Mouse (Mus musculus) neural tube, embryonic 12.5 days (tissue): ENCODE measurements at regions not wholly inside any gene's neighbourhood (a gene's known extent, or its start where the extent isn't known, plus 50 kb on each side); places are given as distances from the start of the nearest gene placed in this dataset.

Source experiments
- ATAC-seq: fragments of 200-750 bp; cut with Nextera tagmentation; 2 replicates; pipeline ENCODE4 v1.8.0; 2017; ENCODE audit warnings: low read depth, mild to moderate bottlenecking, moderate TSS enrichment, moderate library complexity; ENCODE audit not compliant: low FRiP score
- H3K27ac ChIP-seq: fragments of 300-500 bp; sonication (generic); 2 replicates; pipeline ENCODE4 v1.5.1; 2016
- H3K27me3 ChIP-seq: fragments of 300-500 bp; sonication (generic); replicated peaks from 2 replicates; pipeline ENCODE4 v1.6.1; 2016; ENCODE audit warnings: mild to moderate bottlenecking
- H3K36me3 ChIP-seq: fragments of 300-500 bp; sonication (generic); 2 replicates; pipeline ENCODE4 v1.6.1; 2016; ENCODE audit warnings: mild to moderate bottlenecking
- H3K4me1 ChIP-seq: fragments of 300-500 bp; sonication (generic); 2 replicates; pipeline ENCODE4 v1.6.1; 2016
- H3K4me2 ChIP-seq: fragments of 300-500 bp; sonication (generic); replicated peaks from 2 replicates; pipeline ENCODE4 v1.6.1; 2016; ENCODE audit warnings: mild to moderate bottlenecking
- H3K4me3 ChIP-seq: fragments of 300-500 bp; sonication (generic); 2 replicates; pipeline ENCODE4 v1.5.1; 2016
- H3K9ac ChIP-seq: fragments of 300-500 bp; sonication (generic); 2 replicates; pipeline ENCODE4 v1.6.1; 2016; ENCODE audit warnings: mild to moderate bottlenecking
- H3K9me3 ChIP-seq: fragments of 300-500 bp; sonication (generic); 2 replicates; pipeline ENCODE4 v1.6.1; 2016; ENCODE audit warnings: mild to moderate bottlenecking
- WGBS: fragments of 180-500 bp; shearing (Covaris S2); methylation state at CpG from one replicate; pipeline ENCODE4 v1.1.7; 2016; 5-methylcytosine and 5-hydroxymethylcytosine counted together

- Histone ChIP-seq H3K36me3 (no peaks in the 10 kb centered on the region), H3K4me1 (no peaks in the 10 kb centered on the region), H3K9ac (no peak overlapping the region), H3K27me3 (no peaks in the 10 kb centered on the region), H3K4me2 (no peak overlapping the region), H3K9me3 (no peaks in the 10 kb centered on the region), H3K4me3 (no peak overlapping the region), H3K27ac (no peak overlapping the region)
- ATAC-seq = no peak
- WGBS = 86% methylated on average over 5 of the region's 5 CpGs
These were observed 150.4 kb upstream of the Pbx1 start for GRCm38 (mm10) chr1:168582434-168582833.

- H3K27ac ChIP-seq = no peak overlapping the region
- H3K36me3 ChIP-seq = no peaks in the 10 kb centered on the region
- no peaks in the 10 kb centered on the region for H3K9me3 ChIP-seq
- WGBS = 54% methylated on average over 5 of the region's 5 CpGs
- no peak overlapping the region for H3K9ac ChIP-seq
- no peak for ATAC-seq
- H3K4me3 ChIP-seq = no peak overlapping the region
- no peak overlapping the region for H3K4me2 ChIP-seq
- no peaks in the 10 kb centered on the region for H3K4me1 ChIP-seq
- H3K27me3 ChIP-seq = no peaks in the 10 kb centered on the region
These were observed 138.0 kb upstream of the Pbx1 start for GRCm38 (mm10) chr1:168569930-168570515.

GRCm38 (mm10) chr1:168552394-168552793 is 120.3 kb upstream of the Pbx1 start:
- H3K27me3 ChIP-seq = no peaks in the 10 kb centered on the region
- H3K27ac ChIP-seq = no peak overlapping the region
- no peaks in the 10 kb centered on the region for H3K9me3 ChIP-seq
- no peak for ATAC-seq
- H3K9ac ChIP-seq = no peak overlapping the region
- no peak overlapping the region for H3K4me2 ChIP-seq
- no peaks in the 10 kb centered on the region for H3K36me3 ChIP-seq
- H3K4me1 ChIP-seq = no peaks in the 10 kb centered on the region
- whole genome bisulfite sequencing = 79% methylated on average over 3 of the region's 3 CpGs
- no peak overlapping the region for H3K4me3 ChIP-seq

GRCm38 (mm10) chr1:168549807-168550435 is 117.9 kb upstream of the Pbx1 start:
- Histone ChIP-seq H3K4me1 (no peaks in the 10 kb centered on the region), H3K4me3 (no peak overlapping the region), H3K9me3 (no peaks in the 10 kb centered on the region), H3K36me3 (no peaks in the 10 kb centered on the region), H3K27ac (no peak overlapping the region), H3K4me2 (no peak overlapping the region), H3K9ac (no peak overlapping the region), H3K27me3 (no peaks in the 10 kb centered on the region)
- ATAC-seq = no peak
- 50% methylated on average over 7 of the region's 7 CpGs for WGBS

GRCm38 (mm10) chr1:168546156-168546555 is 114.1 kb upstream of the Pbx1 start:
- Histone ChIP-seq H3K4me3 (no peak overlapping the region), H3K4me1 (no peaks in the 10 kb centered on the region), H3K27ac (no peak overlapping the region), H3K9ac (no peak overlapping the region), H3K4me2 (no peak overlapping the region), H3K36me3 (no peaks in the 10 kb centered on the region), H3K9me3 (no peaks in the 10 kb centered on the region), H3K27me3 (no peaks in the 10 kb centered on the region)
- 97% methylated on average over 3 of the region's 3 CpGs for WGBS
- no peak for ATAC-seq

GRCm38 (mm10) chr1:168545072-168545780 is 113.2 kb upstream of the Pbx1 start:
- 86% methylated on average over 7 of the region's 7 CpGs for WGBS
- Histone ChIP-seq H3K9me3 (no peaks in the 10 kb centered on the region), H3K9ac (no peak overlapping the region), H3K27ac (no peak overlapping the region), H3K4me1 (no peaks in the 10 kb centered on the region), H3K4me2 (no peak overlapping the region), H3K27me3 (no peaks in the 10 kb centered on the region), H3K36me3 (no peaks in the 10 kb centered on the region), H3K4me3 (no peak overlapping the region)
- ATAC-seq = no peak

- WGBS = 82% methylated on average over 2 of the region's 2 CpGs
- H3K27me3 ChIP-seq = no peaks in the 10 kb centered on the region
- H3K36me3 ChIP-seq = no peaks in the 10 kb centered on the region
- H3K9ac ChIP-seq = no peak overlapping the region
- ATAC-seq = no peak
- no peak overlapping the region for H3K4me3 ChIP-seq
- H3K27ac ChIP-seq = no peak overlapping the region
- H3K9me3 ChIP-seq = no peaks in the 10 kb centered on the region
- no peak overlapping the region for H3K4me2 ChIP-seq
- H3K4me1 ChIP-seq = no peaks in the 10 kb centered on the region
These were observed 109.2 kb upstream of the Pbx1 start for GRCm38 (mm10) chr1:168541231-168541630.

GRCm38 (mm10) chr1:168518087-168518486 is 86.0 kb upstream of the Pbx1 start:
- no peak overlapping the region for H3K4me2 ChIP-seq
- no peaks in the 10 kb centered on the region for H3K9me3 ChIP-seq
- H3K27me3 ChIP-seq = no peaks in the 10 kb centered on the region
- no peaks in the 10 kb centered on the region for H3K36me3 ChIP-seq
- ATAC-seq = no peak
- no peak overlapping the region for H3K27ac ChIP-seq
- H3K9ac ChIP-seq = no peak overlapping the region
- H3K4me3 ChIP-seq = no peak overlapping the region
- H3K4me1 ChIP-seq = no peaks in the 10 kb centered on the region
- WGBS = 84% methylated on average over 6 of the region's 6 CpGs

GRCm38 (mm10) chr1:168506326-168506725 is 74.3 kb upstream of the Pbx1 start:
- Histone ChIP-seq H3K27me3 (no peaks in the 10 kb centered on the region), H3K27ac (no peak overlapping the region), H3K36me3 (no peaks in the 10 kb centered on the region), H3K4me3 (no peak overlapping the region), H3K9me3 (no peaks in the 10 kb centered on the region), H3K9ac (no peak overlapping the region), H3K4me2 (no peak overlapping the region), H3K4me1 (peaks cover 4% of the 10 kb centered on the region)
- 90% methylated on average over 1 of the region's 1 CpGs for WGBS
- no peak for ATAC-seq

GRCm38 (mm10) chr1:168504773-168505172 is 72.7 kb upstream of the Pbx1 start:
- Histone ChIP-seq H3K9ac (no peak overlapping the region), H3K4me2 (no peak overlapping the region), H3K27me3 (no peaks in the 10 kb centered on the region), H3K9me3 (no peaks in the 10 kb centered on the region), H3K4me1 (peaks cover 4% of the 10 kb centered on the region), H3K27ac (no peak overlapping the region), H3K4me3 (no peak overlapping the region), H3K36me3 (no peaks in the 10 kb centered on the region)
- ATAC-seq = no peak
- WGBS = 81% methylated on average over 9 of the region's 9 CpGs

- WGBS = 38% methylated on average over 7 of the region's 7 CpGs
- no peak overlapping the region for H3K9ac ChIP-seq
- peaks cover 4% of the 10 kb centered on the region for H3K4me1 ChIP-seq
- no peaks in the 10 kb centered on the region for H3K9me3 ChIP-seq
- H3K27me3 ChIP-seq = no peaks in the 10 kb centered on the region
- H3K27ac ChIP-seq = no peak overlapping the region
- no peak overlapping the region for H3K4me2 ChIP-seq
- no peaks in the 10 kb centered on the region for H3K36me3 ChIP-seq
- ATAC-seq = no peak
- no peak overlapping the region for H3K4me3 ChIP-seq
These were observed 70.2 kb upstream of the Pbx1 start for GRCm38 (mm10) chr1:168502266-168502665.

- H3K9ac ChIP-seq = no peak overlapping the region
- no peak overlapping the region for H3K4me2 ChIP-seq
- H3K27me3 ChIP-seq = no peaks in the 10 kb centered on the region
- peaks cover 4% of the 10 kb centered on the region for H3K4me1 ChIP-seq
- no peaks in the 10 kb centered on the region for H3K36me3 ChIP-seq
- H3K27ac ChIP-seq = no peak overlapping the region
- 53% methylated on average over 4 of the region's 4 CpGs for WGBS
- H3K4me3 ChIP-seq = no peak overlapping the region
- no peaks in the 10 kb centered on the region for H3K9me3 ChIP-seq
- no peak for ATAC-seq
These were observed 69.5 kb upstream of the Pbx1 start for GRCm38 (mm10) chr1:168501375-168502169.
